Mouse (Mus musculus): ENCODE measurements around the gene Gm20431. TPM values are rescaled to one million over a fixed set of nuclear protein-coding genes. Genes with fewer than 3 reads are reported as not detected.
A peak's percentile ranks its signal among the peaks of the same experiment; 100 is the strongest.

Gm20431 gene
- total RNA-seq, 4 experiments from 2014 or later, result 35.0 to 46.6 (median 40.9) TPM

DNA sequence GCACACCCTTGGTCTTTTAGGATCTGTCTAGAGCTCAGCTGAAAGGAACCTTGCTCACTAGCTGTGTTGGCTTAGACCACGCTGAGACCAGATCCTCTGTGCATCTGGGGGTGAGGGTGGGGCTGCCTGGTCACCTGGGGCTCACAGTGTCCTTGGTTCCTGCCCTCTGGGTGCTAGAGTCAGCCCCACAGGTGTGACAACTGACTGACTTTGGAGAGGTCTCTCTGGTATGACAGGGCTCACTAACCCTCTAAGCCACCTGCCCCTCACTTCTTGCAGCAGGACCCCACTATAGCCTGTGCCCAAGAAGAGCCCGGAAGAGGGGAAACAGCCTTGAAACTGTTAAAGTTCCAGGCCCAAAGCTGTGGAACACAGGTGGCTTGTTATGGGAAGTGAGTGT is 58.9 kb downstream of the Gm20431 start:
- DNase-seq (ENCODE audit: low spot score in 2 of 2), result no peak

DNA sequence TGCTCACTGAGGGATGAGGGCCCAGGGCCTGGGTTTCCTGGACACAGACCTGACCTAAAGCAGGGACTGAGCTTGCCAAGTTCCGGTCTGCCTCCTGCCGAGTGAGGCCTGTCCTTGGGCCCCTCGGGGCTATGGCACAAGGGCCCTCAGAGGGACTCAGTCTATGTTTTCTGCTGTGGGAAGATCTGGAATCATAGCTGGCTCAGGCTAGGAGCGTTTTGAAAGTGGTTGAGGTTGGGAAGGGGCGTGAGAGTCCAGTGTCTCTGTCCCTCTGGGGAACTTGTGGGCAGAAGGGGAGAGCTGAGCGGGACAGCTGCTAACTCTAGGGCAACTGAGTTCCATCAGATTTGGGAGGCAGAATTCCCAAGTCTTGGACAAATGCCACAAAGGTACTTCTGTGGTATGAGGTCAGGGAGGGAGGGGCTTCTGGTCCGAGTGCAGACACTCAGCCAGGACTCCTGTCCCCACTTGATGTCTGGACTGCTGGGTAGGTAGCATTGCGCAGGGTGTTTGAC is 60.8 kb downstream of the Gm20431 start:
- DNase-seq (ENCODE audit: low spot score in 2 of 2), result no peak

DNA sequence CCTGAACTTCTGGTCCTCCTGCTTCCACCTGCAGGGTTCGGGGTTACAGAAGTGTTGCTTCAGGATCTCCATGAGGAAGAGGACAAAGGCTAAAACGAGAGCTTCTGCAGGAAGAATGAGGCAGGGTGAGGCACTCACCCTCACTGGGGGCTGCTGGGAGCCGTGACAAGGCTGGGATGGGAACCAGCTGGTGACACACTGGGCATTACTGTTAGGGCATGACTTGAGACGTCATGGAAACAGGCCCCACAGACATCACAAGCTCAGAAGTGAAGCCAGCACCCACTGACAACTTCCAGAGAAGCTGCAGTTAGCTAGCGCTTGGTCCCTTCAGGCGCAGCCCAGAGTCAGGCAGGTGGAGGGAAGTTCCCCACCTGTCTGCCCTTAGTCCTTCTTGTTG is 61.4 kb downstream of the Gm20431 start:
- DNase-seq (ENCODE audit: low spot score in 2 of 2), result no peak

GRCm38 (mm10) chr2:167599195-167599594 is 62.1 kb downstream of the Gm20431 start:
- no peak for DNase-seq (ENCODE audit: low spot score in 2 of 2)

DNA sequence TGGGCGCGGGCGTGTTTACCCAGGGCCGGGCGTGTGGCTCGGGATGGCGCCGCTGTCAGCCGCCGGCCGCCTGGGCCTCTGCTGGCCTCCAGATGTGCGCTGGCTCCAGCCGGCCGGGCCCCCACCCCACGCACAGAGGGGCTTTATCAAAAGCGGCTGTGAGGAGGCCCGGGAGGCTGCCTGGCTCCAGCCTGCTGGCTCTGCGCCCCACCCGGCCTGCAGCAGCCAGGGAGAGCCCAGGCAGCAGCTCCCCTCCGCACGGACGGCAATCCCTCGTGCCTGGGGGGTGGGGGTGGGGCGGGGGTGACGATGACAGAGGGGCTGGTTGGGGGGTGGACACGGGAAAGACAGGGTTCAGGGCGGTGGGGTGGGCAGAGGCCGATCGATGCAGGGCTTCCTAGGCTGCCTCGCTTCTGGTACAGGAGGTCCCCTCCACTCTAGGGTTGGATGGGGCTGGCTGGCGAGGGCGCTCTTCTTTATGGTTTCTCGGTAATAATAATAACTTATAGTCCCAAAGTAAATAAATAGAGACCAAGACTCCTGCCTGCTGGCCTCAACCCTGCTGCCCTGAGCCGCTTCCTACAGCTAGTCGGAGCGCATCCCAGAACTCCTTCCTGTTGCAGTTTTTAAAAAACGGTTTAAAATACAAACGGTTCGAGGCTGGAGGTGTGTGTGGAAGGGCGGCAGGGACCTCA is 63.7 kb downstream of the Gm20431 start:
- DNase-seq (ENCODE audit: low spot score in 2 of 2), result no peak

GRCm38 (mm10) chr2:167596726-167597491 is 64.4 kb downstream of the Gm20431 start:
- no peak for DNase-seq (ENCODE audit: low spot score in 2 of 2)

- no peak for DNase-seq (ENCODE audit: low spot score in 2 of 2)
These were observed 65.0 kb downstream of the Gm20431 start for GRCm38 (mm10) chr2:167596262-167596661.

DNA sequence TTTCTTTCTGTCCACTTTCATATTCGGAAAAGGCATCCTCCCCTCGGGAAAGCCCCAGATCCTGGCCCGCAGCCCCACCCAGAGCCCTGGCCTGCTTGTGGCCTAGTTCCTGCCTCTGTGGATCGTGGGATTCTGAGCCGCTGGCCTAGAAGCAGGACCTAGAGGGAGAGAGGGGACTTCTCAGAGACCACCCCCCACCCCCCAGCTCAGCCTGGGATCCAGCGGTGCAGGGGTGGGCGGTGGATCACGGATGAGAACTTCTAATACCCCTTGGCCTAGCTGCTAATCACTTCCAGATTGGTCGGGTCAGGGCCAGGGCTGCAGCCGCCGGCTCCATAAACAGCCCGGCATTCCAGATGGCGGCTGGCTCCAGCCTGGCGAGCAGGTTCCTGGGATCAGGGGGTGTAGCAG is 65.5 kb downstream of the Gm20431 start:
- no peak for DNase-seq (ENCODE audit: low spot score in 2 of 2)

GRCm38 (mm10) chr2:167594444-167594934 is 66.8 kb downstream of the Gm20431 start:
- DNase-seq (ENCODE audit: low spot score in 2 of 2), result peak; percentile 58 to 65

DNA sequence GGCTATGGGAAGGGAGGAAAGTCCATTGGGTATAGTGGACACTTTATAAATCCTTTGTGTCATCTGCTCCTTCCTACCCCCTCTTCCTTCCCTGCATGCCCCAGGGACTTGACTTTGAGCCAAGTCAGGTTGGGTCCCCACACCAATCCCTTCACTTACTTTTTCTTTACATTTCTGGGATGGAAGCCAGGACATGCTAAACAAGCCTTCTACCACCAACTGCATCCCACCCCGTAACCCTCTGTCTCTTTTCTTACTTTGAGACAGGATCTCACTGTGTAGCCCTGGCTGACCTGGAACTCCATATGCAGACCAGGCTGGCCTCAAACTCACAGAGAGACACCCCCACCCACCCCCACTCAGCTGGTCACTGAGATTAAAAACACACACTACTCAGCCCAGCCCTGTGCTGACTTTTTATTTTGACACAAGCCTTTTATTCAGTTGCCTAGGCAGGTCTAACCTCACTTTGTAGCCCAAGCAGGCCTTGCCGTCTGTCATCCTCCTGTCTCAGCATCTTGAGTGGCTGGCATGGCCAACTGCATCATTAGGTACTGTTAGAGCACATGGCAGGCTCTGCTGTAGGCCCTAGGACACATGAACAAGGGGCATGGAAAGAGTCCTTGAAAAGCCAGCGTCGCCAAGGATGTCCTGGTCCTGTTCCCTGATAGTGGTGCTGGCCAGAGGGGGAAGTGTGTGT is 67.6 kb downstream of the Gm20431 start:
- no peak for DNase-seq (ENCODE audit: low spot score in 2 of 2)

DNA sequence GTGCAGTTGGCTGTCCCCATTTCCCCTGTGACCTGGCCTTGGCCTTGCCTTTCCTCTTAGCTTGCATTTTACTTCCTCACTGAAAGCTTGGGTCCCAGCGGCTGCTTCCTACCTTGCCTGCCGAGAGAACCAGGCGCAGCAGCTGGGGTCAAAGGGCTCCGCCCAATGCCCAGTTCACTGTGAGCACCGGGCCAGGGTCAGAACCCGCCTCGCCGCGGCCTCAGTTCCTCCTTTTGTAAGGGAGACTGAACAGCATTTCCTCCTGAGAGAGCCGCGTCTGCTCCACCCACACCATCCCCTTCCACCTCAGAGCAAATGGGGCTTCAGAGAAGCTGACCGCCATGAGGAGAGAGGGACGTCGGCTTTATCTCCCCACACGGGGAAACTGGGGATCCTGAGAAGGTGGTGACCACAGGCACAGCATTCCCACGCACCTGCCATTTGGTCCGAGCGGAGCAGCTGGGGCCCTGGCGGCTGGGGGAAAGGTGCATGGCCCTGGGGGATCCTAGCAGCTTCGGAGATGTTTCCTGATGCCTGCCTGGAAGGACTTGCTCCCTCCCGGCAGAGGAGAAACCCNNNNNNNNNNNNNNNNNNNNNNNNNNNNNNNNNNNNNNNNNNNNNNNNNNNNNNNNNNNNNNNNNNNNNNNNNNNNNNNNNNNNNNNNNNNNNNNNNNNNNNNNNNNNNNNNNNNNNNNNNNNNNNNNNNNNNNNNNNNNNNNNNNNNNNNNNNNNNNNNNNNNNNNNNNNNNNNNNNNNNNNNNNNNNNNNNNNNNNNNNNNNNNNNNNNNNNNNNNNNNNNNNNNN is 72.3 kb downstream of the Gm20431 start:
- no peak for DNase-seq (ENCODE audit: low spot score in 2 of 2)

GRCm38 (mm10) chr2:167586976-167587375 is 74.3 kb downstream of the Gm20431 start:
- no peak for DNase-seq (ENCODE audit: low spot score in 2 of 2)

DNA sequence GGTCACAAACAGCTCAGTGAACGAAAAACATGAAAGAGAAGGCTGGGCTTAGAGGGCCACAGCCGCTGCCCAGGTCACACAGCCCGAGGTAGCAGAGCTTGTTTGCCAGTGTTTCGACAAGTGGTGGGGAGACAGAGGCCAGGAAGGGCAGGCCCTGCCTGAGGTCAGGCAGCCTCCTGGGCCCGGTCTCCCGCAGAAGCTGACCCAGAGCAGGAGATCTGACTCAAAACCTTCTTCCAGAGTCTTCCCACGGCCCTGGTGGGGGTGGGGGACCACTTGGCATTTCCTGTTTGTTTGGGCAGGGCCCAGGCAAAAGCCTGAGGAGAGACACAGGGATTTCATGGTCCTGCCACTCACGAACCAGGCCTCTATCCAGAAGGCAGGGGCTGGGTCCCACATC is 75.3 kb downstream of the Gm20431 start:
- DNase-seq (ENCODE audit: low spot score in 2 of 2), result no peak

DNA sequence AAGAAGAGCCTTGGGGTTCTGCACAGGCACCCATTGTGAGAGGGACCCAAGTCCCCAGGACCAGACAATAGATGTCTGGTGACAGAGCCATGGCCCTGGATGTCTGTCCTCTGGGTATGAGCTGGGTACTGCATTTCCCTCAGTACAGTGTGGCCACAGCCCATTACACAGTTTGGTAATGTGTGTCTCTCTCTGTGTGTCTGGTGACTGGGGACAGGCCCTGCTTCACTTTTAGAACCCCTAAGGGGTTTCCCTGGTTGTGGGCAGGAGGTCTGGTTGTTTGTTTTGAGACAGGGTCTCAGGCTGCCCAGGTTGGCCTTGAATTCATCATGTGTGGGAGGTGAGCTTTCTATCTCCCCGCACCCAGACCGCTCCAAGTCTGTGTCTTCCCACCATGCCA is 76.0 kb downstream of the Gm20431 start:
- DNase-seq (ENCODE audit: low spot score in 2 of 2), result no peak

DNA sequence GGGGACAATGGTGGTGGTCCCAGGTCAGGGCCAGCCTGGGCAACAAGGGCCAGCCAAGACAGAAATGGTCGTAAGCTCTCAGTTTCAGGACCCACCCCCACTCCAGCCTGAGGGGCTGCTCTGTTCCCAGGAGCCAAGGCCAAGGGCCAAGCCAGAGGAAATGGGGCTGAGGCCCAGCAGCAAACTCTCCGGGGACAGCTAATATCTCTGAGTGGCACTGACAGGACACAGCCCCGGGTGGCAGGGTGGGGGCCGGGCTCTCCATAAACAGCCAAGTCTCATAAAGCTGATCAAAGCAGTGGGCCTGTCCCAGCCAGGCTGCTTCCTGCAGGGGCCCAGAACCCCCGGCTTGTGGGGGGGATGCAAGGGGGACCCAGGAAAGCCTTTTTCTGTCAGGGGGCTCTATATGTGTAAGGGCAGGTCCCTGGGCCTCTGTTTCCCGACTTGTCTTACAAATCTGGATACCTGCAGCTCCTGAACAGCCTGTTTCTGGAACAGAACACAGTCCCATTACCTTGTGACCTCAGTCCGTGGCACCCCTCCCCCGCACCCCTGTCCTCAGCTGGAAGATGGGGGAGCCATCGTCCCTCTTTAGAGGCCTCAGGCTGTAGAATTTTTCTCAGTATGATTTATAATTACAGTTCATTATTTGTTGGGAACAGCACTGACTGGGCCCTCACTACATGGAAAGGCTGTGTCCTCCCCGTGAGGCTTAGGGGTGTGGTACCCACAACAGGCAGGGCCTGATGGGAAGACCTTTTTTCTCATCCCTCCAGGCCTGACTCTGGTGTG is 77.9 kb downstream of the Gm20431 start:
- no peak for DNase-seq (ENCODE audit: low spot score in 2 of 2)

- DNase-seq (ENCODE audit: low spot score in 2 of 2), result no peak
These were observed 82.8 kb downstream of the Gm20431 start for GRCm38 (mm10) chr2:167578521-167578920.

DNA sequence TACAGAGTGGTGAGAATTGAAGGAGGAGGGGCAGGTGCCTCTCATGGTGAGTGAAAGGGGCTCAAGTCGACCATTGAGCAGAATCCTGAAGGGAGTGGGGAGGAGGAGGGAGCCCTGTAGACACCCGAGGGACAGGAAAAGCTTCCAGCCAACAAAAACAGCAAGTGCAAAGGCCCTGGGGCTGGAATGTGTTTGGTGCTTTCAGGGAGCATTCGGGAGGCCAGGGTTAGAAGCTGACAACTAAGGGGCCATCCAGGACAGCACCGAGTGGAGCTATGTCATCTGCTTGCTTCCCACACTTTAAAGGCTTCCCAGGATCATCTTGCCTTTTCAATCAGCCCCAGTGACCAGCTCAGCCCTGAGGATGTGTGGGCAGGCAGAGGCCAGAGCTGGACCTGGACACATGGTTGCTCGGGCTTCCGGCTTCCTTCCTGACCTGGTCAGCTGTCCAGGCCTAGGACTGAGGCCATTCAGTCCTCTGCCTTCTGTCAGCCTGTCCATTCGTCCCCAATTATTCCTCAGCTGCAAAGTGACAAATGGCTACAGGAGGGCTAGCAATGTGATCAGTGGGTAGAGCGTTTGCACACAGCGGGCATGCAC is 84.0 kb downstream of the Gm20431 start:
- no peak for DNase-seq (ENCODE audit: low spot score in 2 of 2)

GRCm38 (mm10) chr2:167576121-167576620 is 85.1 kb downstream of the Gm20431 start:
- no peak for DNase-seq (ENCODE audit: low spot score in 2 of 2)

GRCm38 (mm10) chr2:167575581-167575980 is 85.7 kb downstream of the Gm20431 start:
- no peak for DNase-seq (ENCODE audit: low spot score in 2 of 2)

DNA sequence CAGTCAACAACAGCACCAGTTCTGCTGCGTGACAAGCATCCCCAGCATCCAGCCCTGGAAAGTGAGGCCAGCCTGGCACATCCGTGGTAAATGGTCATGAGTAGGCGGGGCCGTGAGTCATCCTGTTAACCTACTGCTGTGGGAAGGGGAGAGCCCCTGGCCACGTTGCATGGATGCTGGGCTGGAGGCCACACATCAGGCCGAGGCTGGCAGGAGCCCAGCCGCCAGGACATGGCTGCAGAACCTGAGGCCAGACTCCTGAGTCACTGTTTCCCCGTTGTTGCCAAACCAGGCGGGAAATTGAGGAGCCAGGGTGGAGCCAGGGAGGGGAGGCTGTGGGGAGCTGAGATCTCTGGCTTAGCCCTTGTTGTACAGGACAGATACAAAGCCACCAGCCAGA is 86.5 kb downstream of the Gm20431 start:
- no peak for DNase-seq (ENCODE audit: low spot score in 2 of 2)

All from layer of hippocampus, adult 8-10 months (tissue).